Mouse (Mus musculus) neural tube, embryonic 11.5 days (tissue): ENCODE measurements around the gene Rxylt1. TPM values are rescaled to one million over a fixed set of nuclear protein-coding genes. Genes with fewer than 3 reads are reported as not detected.

Experiments
- ATAC-seq: fragments of 200-750 bp; cut with Nextera tagmentation; 2 replicates; pipeline ENCODE4 v1.8.0; 2017; ENCODE audit warnings: moderate number of reproducible peaks, mild to moderate bottlenecking, moderate TSS enrichment, moderate library complexity; ENCODE audit not compliant: insufficient read depth, low FRiP score, low TSS enrichment
- DNase-seq: peaks from one replicate; pipeline ENCODE4 v3.0.0-alpha.2; 2015; ENCODE audit warnings: low spot score
- H3K27ac ChIP-seq: fragments of 300-500 bp; sonication (generic); 2 replicates; pipeline ENCODE4 v1.5.1; 2014; ENCODE audit warnings: low read depth, mild to moderate bottlenecking, low read length
- H3K27me3 ChIP-seq: fragments of 300-500 bp; sonication (generic); 2 replicates; pipeline ENCODE4 v1.6.1; 2014; ENCODE audit warnings: mild to moderate bottlenecking, low read length, mixed read lengths; ENCODE audit not compliant: control insufficient read depth, insufficient read depth
- H3K36me3 ChIP-seq: fragments of 300-500 bp; sonication (generic); 2 replicates; pipeline ENCODE4 v1.6.1; 2014; ENCODE audit warnings: mild to moderate bottlenecking, low read length, moderate library complexity, mixed read lengths; ENCODE audit not compliant: control insufficient read depth, insufficient read depth
- H3K4me1 ChIP-seq: fragments of 300-500 bp; sonication (generic); 2 replicates; pipeline ENCODE4 v1.6.1; 2014; ENCODE audit warnings: low read length, mixed read lengths; ENCODE audit not compliant: control insufficient read depth, insufficient read depth
- H3K4me2 ChIP-seq: fragments of 300-500 bp; sonication (generic); 2 replicates; pipeline ENCODE4 v1.6.1; 2014; ENCODE audit warnings: low read depth, mild to moderate bottlenecking, moderate library complexity
- H3K4me3 ChIP-seq: fragments of 300-500 bp; sonication (generic); 2 replicates; pipeline ENCODE4 v1.5.1; 2014; ENCODE audit warnings: low read depth, low read length
- H3K9ac ChIP-seq: fragments of 300-500 bp; sonication (generic); 2 replicates; pipeline ENCODE4 v1.6.1; 2014; ENCODE audit warnings: mild to moderate bottlenecking, low read length
- H3K9me3 ChIP-seq: fragments of 300-500 bp; sonication (generic); 2 replicates; pipeline ENCODE4 v1.6.1; 2016; ENCODE audit warnings: low read length; ENCODE audit not compliant: control insufficient read depth
- WGBS: fragments of 180-500 bp; shearing (Covaris S2); extraction: QIAGEN DNeasy Blood & Tissue Kit; methylation state at CpG from one replicate; pipeline ENCODE4 v1.1.7; 2014; 5-methylcytosine and 5-hydroxymethylcytosine counted together
- polyA plus RNA-seq: library from polyadenylated mRNA; unstranded; fragments of >200 nt; fragmentation: Nextera tagmentation; extraction: Ambion mirVana; gene quantifications from 2 replicates; pipeline ENCODE4 v1.2.1, GENCODE M21; 2014

The Rxylt1 gene
- polyA plus RNA-seq, 1 experiment from 2014 or later = 45.1 TPM

DNA sequence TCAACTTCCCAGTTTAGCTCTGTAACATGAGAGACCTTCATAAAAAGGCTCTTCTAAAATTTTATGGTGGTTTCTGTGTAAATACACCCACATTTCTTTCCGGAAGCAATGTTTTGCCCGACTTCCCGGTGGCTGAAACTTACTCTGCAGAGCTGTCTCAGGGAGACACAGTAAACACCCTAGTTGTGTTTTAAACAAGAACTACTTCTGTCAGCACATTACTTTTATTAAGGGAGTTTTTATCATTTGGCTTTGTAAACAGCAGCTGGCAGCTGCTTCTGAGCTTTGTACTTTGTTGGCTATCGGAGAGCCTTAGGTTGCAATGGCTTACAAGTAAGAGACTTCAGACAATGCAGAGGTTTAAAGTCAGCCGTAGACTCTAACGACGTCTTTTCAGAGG is 67.4 kb downstream of the Rxylt1 start:
- no peaks in the 10 kb centered on the region for H3K36me3 ChIP-seq
- no peaks in the 10 kb centered on the region for H3K9me3 ChIP-seq
- DNase-seq (no peak), ATAC-seq (no peak)
- no peaks in the 10 kb centered on the region for H3K27me3 ChIP-seq
- H3K9ac ChIP-seq = no peak overlapping the region
- 83% methylated on average over 7 of the region's 7 CpGs for WGBS
- H3K4me1 ChIP-seq = no peaks in the 10 kb centered on the region
- H3K4me3 ChIP-seq = no peak overlapping the region
- no peak overlapping the region for H3K27ac ChIP-seq
- H3K4me2 ChIP-seq = no peak overlapping the region

Other genes starting within 250 kb of the Rxylt1 start
- gene Srgap1, start 50.1 kb downstream of the Rxylt1 start, polyA plus RNA-seq = 11.0 and 11.2 TPM in 2 replicates